Mouse (Mus musculus): ENCODE data around the gene Rasl2-9. TPM values are rescaled to one million over a fixed set of nuclear protein-coding genes. Genes with fewer than 3 reads are reported as not detected.
"Not testable (repeated sequence)": the region's sequence is repeated elsewhere in the genome, so short reads cannot be mapped to it uniquely, and the experiment has no call there.

Rasl2-9 gene
- total RNA-seq (2014; rRNA removed) (1.3 TPM in 1 of 2 replicates, not detected in the other), polyA plus RNA-seq (2015; fragmentation: Nextera tagmentation; extraction: Ambion mirVana) (0.57 and 0.72 TPM in 2 replicates)

DNA sequence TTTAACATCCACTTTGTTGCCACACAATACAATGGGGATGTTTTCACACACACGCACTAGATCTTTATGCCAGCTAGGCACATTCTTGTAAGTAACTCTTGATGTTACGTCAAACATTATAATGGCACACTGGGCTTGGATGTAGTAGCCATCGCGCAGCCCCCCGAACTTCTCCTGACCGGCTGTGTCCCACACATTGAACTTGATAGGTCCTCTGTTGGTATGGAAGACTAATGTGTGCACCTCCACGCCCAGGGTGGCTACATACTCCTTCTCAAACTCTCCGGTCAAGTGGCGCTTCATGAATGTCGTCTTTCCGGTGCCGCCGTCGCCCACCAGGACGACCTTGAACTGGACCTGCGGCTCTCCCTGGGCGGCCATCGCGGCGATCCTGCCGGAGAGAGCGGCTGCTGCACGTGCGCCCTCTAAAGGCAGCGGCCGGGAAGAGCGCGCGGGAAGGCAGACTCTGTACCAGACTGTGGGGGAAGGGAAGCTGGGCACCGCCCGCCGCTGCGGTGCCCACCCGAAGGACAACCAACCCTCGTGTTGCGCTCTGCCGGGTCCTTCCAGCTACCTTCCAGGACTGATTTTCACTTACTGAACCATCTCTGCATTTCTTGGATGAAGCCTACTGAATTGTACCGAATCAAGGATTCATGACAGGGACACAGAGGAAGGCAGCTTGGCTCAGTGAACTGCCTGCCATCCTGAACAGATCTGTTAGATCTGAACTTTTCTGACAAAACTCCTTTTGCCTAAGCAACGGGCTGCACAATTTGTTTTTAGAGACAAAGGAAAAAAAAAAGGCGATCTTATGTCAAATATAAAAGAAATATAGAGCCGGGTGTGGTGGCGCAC is at the start of gene Rasl2-9:
TSS of gene Rasl2-9 (minus strand) at position 402 of the 858 bp plus-strand sequence.
- peak; percentile 69 for DNase-seq (ENCODE audit: low spot score)
- 20% methylated on average over 42 of the region's 42 CpGs for WGBS

GRCm38 (mm10) chr7:5149570-5149969 is 23.8 kb upstream of the Rasl2-9 start, which contains the start of gene Vmn1r55:
Gene Vmn1r55 (minus strand): TSS chr7:5149670.
- H3K27me3 ChIP-seq (ENCODE audit: insufficient read depth, low read length); H3K4me1 ChIP-seq (ENCODE audit: insufficient read depth, low read length); ATAC-seq (ENCODE audit: low FRiP score); H3K4me2 ChIP-seq (ENCODE audit: low read depth, low read length, poor library complexity, severe bottlenecking); H3K27ac ChIP-seq (ENCODE audit: low read depth, low read length); H3K4me3 ChIP-seq (ENCODE audit: low read depth, low read length); H3K9me3 ChIP-seq (ENCODE audit: low read length); H3K9ac ChIP-seq (replicated peaks; ENCODE audit: low read length, poor library complexity, severe bottlenecking); DNase-seq (ENCODE audit: low spot score); H3K36me3 ChIP-seq (ENCODE audit: insufficient read depth, low read length): not testable (repeated sequence)

More for the DNA sequence above, at the start of gene Rasl2-9:
- Histone ChIP-seq H3K9me3 (ENCODE audit: low read length) (no peaks in the 10 kb centered on the region), H3K9ac (replicated peaks; ENCODE audit: low read length, poor library complexity, severe bottlenecking) (peak within 1 kb of the TSS; percentile 44; the same call in 1 of the 2 replicates), H3K4me2 (ENCODE audit: low read depth, low read length, poor library complexity, severe bottlenecking) (peak within 1 kb of the TSS; percentile 53), H3K27me3 (ENCODE audit: insufficient read depth, low read length) (no peaks in the 10 kb centered on the region), H3K36me3 (ENCODE audit: insufficient read depth, low read length) (no peaks in the 10 kb centered on the region), H3K27ac (ENCODE audit: low read depth, low read length) (no peak within 1 kb of the TSS), H3K4me3 (ENCODE audit: low read depth, low read length) (peak within 1 kb of the TSS; percentile 39), H3K4me1 (ENCODE audit: insufficient read depth, low read length) (no peaks in the 10 kb centered on the region)
- TF ChIP-seq CTCF (IDR thresholded peaks at IDR 0.05): peak; percentile 81
- peak; percentile 73; the same call in 1 of the 2 replicates for ATAC-seq (ENCODE audit: low FRiP score)

DNA sequence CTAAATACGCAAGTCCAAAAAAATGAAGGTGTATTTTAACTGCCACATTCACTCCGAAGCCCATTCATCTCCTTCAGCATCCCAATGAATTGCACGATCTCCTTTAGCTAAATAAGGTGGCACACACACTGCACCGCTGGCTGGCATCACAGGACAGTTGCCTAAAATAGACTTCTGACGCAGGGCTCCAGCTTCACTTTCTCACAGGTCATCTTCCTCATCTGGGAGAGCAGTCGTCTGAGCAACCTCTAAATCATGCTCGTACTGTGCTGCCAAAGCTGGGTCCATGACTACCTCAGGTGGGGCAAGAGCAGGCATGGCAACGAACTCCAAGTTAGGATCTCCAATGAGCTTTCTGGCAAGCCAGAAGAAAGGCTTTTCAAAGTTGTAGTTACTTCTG is 672 bp downstream of the Rasl2-9 start:
- H3K9ac ChIP-seq (replicated peaks; ENCODE audit: low read length, poor library complexity, severe bottlenecking): no peak overlapping the region
- H3K36me3 ChIP-seq (ENCODE audit: insufficient read depth, low read length): no peaks in the 10 kb centered on the region
- DNase-seq (ENCODE audit: low spot score): no peak
- H3K9me3 ChIP-seq (ENCODE audit: low read length): no peaks in the 10 kb centered on the region
- H3K4me1 ChIP-seq (ENCODE audit: insufficient read depth, low read length): no peaks in the 10 kb centered on the region
- no peaks in the 10 kb centered on the region for H3K27me3 ChIP-seq (ENCODE audit: insufficient read depth, low read length)
- H3K4me3 ChIP-seq (ENCODE audit: low read depth, low read length): no peak overlapping the region
- H3K27ac ChIP-seq (ENCODE audit: low read depth, low read length): no peak overlapping the region
- ATAC-seq (ENCODE audit: low FRiP score): no peak
- no peak overlapping the region; the same call in 1 of the 2 replicates for H3K4me2 ChIP-seq (ENCODE audit: low read depth, low read length, poor library complexity, severe bottlenecking)
- TF ChIP-seq CTCF (IDR thresholded peaks at IDR 0.05): no peak
- 91% methylated on average over 8 of the region's 8 CpGs for WGBS

DNA sequence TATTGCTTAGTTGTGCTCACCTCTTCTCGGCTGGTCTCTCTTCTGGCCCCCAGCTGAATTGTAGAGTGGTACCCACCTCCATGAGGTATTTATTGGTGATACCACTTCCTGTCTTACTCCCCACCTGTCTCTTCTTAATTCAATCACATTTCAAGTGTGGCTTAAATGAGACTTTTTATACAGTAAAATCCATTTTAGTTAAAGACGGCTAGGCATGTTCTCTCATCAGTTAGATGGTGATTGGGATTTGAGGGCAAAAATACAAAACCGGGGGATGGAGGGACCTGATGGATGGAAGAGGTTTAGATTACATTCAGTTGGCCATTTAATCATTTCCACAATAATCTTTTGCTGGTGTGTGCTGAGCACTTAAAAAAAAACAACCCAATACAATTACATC is 8.9 kb downstream of the Rasl2-9 start, which contains the start of gene Rfpl4:
TSS of gene Rfpl4 (minus strand) at position 101 of the 400 bp plus-strand sequence.
- Histone ChIP-seq H3K36me3 (ENCODE audit: insufficient read depth, low read length) (no peaks in the 10 kb centered on the region), H3K27ac (ENCODE audit: low read depth, low read length) (no peak within 1 kb of the TSS), H3K27me3 (ENCODE audit: insufficient read depth, low read length) (no peaks in the 10 kb centered on the region), H3K4me3 (ENCODE audit: low read depth, low read length) (no peak within 1 kb of the TSS), H3K9me3 (ENCODE audit: low read length) (no peaks in the 10 kb centered on the region), H3K4me1 (ENCODE audit: insufficient read depth, low read length) (no peaks in the 10 kb centered on the region), H3K4me2 (ENCODE audit: low read depth, low read length, poor library complexity, severe bottlenecking) (no peak within 1 kb of the TSS), H3K9ac (replicated peaks; ENCODE audit: low read length, poor library complexity, severe bottlenecking) (no peak within 1 kb of the TSS)
- no peak for TF ChIP-seq CTCF (IDR thresholded peaks at IDR 0.05)
- no peak for DNase-seq (ENCODE audit: low spot score)
- ATAC-seq (ENCODE audit: low FRiP score): no peak
- WGBS: 88% methylated on average over 3 of the region's 3 CpGs

GRCm38 (mm10) chr7:5112701-5113100 is 13.0 kb downstream of the Rasl2-9 start:
- H3K4me2 ChIP-seq (ENCODE audit: low read depth, low read length, poor library complexity, severe bottlenecking): no peak overlapping the region
- no peak overlapping the region for H3K4me3 ChIP-seq (ENCODE audit: low read depth, low read length)
- no peaks in the 10 kb centered on the region for H3K4me1 ChIP-seq (ENCODE audit: insufficient read depth, low read length)
- no peaks in the 10 kb centered on the region for H3K36me3 ChIP-seq (ENCODE audit: insufficient read depth, low read length)
- no peak for TF ChIP-seq CTCF (IDR thresholded peaks at IDR 0.05)
- 35% methylated on average over 3 of the region's 3 CpGs for WGBS
- DNase-seq (ENCODE audit: low spot score) (no peak), ATAC-seq (ENCODE audit: low FRiP score) (no peak)
- no peak overlapping the region for H3K9ac ChIP-seq (replicated peaks; ENCODE audit: low read length, poor library complexity, severe bottlenecking)
- H3K27me3 ChIP-seq (ENCODE audit: insufficient read depth, low read length): no peaks in the 10 kb centered on the region
- H3K9me3 ChIP-seq (ENCODE audit: low read length): no peaks in the 10 kb centered on the region
- no peak overlapping the region for H3K27ac ChIP-seq (ENCODE audit: low read depth, low read length)

- WGBS: 84% methylated on average over 8 of the region's 8 CpGs
- no peak for ATAC-seq (ENCODE audit: low FRiP score)
Measured at GRCm38 (mm10) chr7:5109301-5109700, 16.4 kb downstream of the Rasl2-9 start.

More at GRCm38 (mm10) chr7:5109301-5109700, 16.4 kb downstream of the Rasl2-9 start:
- no peak overlapping the region for H3K9ac ChIP-seq (replicated peaks; ENCODE audit: low read length, poor library complexity, severe bottlenecking)
- DNase-seq (ENCODE audit: low spot score): no peak
- no peak overlapping the region for H3K27ac ChIP-seq (ENCODE audit: low read depth, low read length)
- H3K27me3 ChIP-seq (ENCODE audit: insufficient read depth, low read length): no peaks in the 10 kb centered on the region
- H3K4me1 ChIP-seq (ENCODE audit: insufficient read depth, low read length): no peaks in the 10 kb centered on the region
- H3K4me3 ChIP-seq (ENCODE audit: low read depth, low read length): no peak overlapping the region
- H3K9me3 ChIP-seq (ENCODE audit: low read length): no peaks in the 10 kb centered on the region
- no peak for TF ChIP-seq CTCF (IDR thresholded peaks at IDR 0.05)
- H3K4me2 ChIP-seq (ENCODE audit: low read depth, low read length, poor library complexity, severe bottlenecking): no peak overlapping the region
- no peaks in the 10 kb centered on the region for H3K36me3 ChIP-seq (ENCODE audit: insufficient read depth, low read length)

Measured in midbrain, postnatal 0 days (tissue).